Mouse (Mus musculus) left cerebral cortex, postnatal 36 days (tissue): Measurements from ENCODE around the gene Slc25a35. TPM values are rescaled to one million over a fixed set of nuclear protein-coding genes. Genes with fewer than 3 reads are reported as not detected.
"Not testable (repeated sequence)": the region's sequence is repeated elsewhere in the genome, so short reads cannot be mapped to it uniquely, and the experiment has no call there.

ENCODE experiments used
- DNase-seq, 2 experiments: peaks; one replicate each; pipeline ENCODE4 v3.0.0; 2021 to 2022; ENCODE audit warnings: low spot score in 2 of 2, mixed read lengths in 1 of 2
- intact Hi-C: fragments of 180-260 bp; cut with DNase I; formaldehyde crosslinking; loops from one replicate; pipeline ENCODE4 v1.15.1; 2025
- total RNA-seq, 2 experiments: library from RNA; stranded (reverse); gene quantifications; 2 replicates each; pipeline ENCODE4 v1.2.3; 2021

The Slc25a35 gene
- total RNA-seq, 2 experiments from 2014 or later, result 5.7 to 6.1 TPM

DNA sequence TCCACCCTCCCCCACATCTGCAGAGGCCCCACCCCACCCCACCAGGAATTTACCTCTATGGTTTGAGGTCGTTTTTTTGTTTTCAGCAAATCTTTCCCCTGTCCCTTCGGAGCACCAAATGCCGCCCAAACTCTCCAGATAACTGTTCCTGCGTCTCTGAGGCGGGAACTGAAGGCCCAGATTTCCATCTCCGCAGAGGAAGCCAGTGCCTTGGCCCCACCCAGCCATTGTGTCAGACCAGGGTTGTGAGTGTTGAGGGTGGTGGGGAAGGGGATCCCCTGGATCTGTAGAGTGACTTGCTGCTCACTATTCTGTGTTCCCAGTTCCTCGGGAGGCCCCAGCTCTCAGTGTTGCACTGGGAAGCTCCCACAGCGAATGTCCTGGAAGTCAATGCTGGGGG, 10.6 kb upstream of the Slc25a35 start, which contains the start of gene Arhgef15:
Gene Arhgef15, minus strand, starts transcription at position 173 of the 400 bp plus-strand sequence.
- intact Hi-C loops, result no loop called here
- no peak for DNase-seq

DNA sequence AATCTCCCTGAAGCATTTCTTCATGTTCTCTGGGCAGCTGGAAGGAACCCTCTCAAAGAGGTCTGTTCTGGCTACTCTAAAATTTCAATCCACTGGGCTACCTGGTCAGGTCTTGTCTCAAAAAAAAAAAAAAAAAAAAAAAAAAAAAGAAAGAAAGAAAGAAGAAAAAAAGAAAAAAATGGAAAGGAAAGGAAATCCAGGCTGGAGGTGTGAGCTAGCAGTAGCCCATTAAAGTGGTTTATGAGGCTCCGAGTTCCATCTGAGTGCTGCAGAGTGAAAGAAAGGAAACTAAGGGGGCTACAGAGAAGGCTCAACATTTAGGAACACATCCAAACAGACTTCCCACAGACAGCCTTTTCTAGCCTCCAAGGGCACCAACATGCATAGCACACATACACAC, 10.0 kb upstream of the Slc25a35 start:
- DNase-seq, result no peak
- intact Hi-C loops, result no loop called here

DNA sequence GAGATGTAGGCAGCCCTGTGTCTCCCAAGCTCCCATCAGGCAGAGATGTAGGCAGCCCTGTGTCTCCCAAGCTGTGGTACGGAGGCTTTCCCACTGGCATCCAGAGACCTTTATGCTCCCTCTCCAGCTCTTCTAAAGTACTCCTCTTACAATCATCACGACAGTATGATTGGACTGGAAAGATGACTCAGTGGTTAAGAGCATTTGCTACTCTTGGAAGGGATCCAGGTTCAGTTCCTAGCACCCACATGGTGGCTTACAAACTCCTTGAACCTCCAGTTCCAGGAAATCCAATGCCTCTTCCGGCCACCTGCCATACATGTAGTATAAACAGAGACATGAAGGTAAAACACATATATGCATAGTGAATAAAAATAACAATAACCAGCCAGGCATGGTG, 6.3 kb upstream of the Slc25a35 start:
- intact Hi-C loops, result no loop called here
- DNase-seq, result no peak

DNA sequence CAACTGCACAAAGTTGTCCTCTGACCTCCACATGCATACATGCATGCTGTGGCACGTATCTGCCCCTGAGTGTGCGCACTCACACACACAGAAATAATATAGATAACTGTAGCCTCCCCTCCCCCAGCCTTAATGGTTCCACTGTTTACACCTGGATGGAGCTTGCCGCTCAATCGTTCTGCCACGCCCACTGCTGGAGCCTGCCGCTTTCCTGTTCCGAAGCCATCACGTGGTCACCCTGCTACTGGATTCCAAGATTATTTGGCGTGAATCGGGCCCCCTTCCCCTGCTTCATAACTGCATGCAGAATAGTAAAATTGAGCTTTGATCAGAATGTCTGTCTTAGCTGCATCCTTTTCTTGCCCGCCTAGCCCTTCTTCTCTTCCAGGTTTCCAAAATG, 5.8 kb upstream of the Slc25a35 start:
- intact Hi-C loops, DNase-seq: not testable (repeated sequence)

DNA sequence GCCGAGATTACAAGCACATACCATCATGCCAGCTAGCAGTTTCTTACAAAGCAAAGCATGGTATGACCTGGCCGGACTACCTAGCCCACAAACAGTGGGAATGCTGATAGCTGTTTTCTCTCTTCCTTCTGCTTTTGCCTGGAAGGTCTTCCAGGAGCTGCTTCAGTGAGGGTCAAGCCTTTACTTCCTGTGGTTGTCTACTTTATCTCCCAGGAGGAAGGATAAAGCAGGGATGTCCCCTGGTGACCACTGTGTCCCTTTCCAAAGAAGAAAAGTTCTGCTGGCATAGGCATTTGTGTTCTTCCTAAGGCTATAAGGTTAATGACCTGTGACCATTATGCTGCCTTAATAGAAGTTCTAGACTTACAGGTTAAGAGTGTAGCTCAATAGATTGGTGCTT, 4.5 kb upstream of the Slc25a35 start:
- DNase-seq, result no peak
- intact Hi-C loops, result no loop called here

DNA sequence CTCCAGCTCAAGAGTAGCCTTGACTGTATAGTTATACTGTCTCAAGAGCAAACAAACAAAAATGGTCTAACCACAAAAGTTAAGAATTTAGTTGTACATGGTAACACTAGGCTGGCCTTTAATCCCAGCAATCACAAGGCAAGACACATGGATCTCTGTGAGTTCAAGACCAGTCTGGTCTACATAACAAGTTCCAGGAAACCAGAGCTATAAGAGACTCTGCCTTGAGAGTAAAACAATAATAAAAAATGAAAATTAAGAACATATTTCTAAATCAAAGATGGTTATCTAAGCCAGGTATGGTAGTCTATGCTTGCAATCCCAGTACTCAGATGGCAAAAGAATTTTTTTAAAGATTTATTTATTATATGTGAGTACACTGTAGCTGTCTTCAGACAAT, 2.9 kb upstream of the Slc25a35 start:
- intact Hi-C loops, result loop anchor here (5.0 kb wide), 1 partner anchor 63 kb away; the partner anchor contains the start of gene Rpl26
- no peak for DNase-seq

DNA sequence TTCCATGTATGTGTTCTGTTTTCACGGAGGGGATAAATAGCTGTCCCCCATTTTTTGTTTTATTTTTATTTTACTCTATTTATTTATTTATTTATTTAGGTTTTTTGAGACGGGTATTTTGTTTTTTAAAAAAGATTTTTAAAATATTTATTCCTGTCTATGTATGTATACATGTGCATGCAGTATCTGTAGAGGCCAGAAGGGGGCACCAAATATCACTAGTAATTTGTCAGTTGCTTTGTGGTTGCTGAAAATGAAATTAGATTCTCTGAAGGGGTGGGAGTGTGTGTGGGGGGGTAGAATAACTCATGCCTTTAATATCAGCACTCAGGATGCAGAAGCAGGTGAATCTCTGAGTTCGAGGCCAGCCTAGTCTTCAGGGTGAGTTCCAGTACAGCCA, 2.1 kb upstream of the Slc25a35 start:
- DNase-seq, result no peak
- intact Hi-C loops, result loop anchor here (5.0 kb wide), 1 partner anchor 64 kb away; the partner anchor contains the start of gene Rpl26

DNA sequence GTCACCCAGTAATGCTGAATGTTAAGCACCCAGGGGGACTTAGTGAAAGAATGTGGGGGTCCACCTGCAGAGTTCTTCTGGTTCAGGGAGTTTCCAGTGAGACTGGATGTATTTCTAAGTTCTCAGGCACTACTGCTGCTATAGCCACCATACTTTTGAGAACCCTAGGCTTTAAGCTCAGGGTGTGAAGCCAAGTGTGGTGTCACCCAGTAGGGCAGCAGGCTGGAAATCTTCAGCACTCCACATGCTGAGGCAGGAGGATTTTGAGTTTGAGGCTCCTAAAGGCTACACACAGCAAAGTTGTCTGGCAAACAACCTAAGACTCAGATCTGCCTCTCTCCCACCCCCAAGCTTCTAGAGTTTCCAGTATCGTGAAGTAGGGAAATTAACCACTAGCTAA, 1.4 kb upstream of the Slc25a35 start:
- DNase-seq, result no peak
- intact Hi-C loops, result loop anchor here (5.0 kb wide), 1 partner anchor 64 kb away; the partner anchor contains the start of gene Rpl26

DNA sequence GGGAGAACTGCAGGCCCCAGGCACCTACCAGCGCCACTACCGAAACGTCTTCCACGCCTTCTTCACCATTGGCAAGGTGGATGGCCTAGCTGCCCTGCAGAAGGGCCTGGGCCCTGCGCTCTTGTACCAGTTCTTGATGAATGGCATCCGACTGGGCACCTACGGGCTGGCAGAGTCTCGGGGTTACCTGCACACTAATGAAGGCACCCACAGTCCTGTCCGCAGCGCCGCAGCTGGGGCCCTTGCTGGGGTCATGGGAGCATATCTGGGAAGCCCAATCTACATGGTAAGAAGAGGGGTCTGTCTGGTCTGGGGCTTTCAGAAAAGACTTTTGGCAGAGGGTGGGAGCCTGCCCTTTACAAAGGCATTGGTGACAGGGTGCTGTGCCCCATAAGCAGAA, 821 bp downstream of the Slc25a35 start:
- intact Hi-C loops, result loop anchor here (5.0 kb wide), 1 partner anchor 66 kb away; the partner anchor contains the start of gene Rpl26
- no peak for DNase-seq

DNA sequence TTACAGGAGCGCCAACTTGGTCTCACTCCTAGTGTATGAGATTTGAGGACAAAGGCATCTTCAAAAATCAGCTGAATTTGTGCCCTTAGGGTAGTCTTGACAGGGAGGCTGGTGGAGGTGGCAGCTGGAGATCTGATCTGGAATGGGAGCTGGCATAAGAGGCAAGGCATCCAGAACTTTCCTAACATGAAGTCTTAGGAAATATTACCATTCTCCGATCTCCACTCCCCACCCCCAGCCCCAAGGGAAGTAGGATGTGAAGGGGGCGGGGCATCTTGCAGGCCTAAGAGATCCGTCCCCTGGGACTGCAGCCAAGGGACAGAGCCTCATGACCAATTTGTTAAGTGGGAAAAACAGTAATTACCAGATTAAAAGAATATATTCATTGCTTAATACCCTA, 2.3 kb downstream of the Slc25a35 start:
- intact Hi-C loops, result no loop called here
- DNase-seq, result no peak

DNA sequence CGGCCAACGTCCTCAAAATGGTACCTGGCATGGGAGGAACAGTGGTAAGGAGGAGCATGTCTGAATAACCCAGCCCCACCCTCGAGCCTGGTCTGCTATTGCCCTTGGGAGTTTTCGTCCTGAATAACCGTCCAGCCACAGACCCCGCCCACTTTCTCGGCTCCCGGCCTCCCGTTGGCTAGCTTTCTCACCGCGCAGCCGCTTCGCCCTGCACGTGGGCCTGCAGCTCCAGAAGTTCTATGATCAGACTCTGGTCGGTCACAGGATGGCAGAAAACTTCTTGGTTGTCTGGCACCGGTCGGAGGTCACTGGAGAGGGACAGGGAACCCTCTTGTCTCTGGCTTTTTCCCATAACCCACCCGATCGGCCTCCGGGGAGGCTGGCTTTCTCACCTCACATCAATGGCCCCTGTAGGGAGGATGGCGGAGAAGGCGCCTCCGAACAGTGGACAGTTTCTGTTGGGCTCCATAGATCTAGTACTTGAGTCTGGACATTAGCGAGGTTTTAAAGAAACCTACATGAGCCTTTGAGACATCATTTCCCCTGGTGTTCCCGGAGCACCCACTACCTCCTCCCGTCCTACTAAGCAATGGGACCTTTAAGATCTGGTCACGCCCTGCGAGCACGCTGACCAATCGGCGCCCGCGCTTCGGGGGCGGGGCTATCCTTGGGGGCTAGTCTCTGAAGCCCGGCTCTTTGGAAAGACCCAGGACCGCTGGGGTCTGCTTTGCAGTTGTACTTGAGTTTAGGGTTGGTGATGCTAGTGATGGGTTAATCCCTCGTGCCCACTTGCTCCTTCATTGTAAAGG, 5.5 kb downstream of the Slc25a35 start:
- DNase-seq, result peak; percentile 73 to 76
- intact Hi-C loops, result not testable (repeated sequence)

DNA sequence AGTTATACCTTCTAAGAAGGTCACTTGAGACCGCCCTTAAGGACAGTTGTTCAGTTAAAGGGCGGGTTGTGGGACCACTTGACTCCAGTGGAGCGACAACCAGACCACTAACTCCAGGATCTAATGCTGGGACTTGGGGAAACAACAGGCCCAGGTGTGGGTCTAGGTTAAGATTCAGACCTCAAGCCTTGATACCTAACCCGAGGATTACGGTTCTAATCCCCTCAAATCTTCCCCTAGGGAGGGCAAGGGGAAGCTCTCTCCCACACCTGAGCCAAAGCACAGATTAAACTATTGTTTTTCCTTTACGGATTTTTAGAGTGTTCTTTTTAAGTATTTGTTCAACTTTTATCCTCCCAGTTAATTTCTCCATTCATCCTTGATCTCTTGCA, 6.1 kb downstream of the Slc25a35 start:
- intact Hi-C loops, result no loop called here
- DNase-seq, result no peak

DNA sequence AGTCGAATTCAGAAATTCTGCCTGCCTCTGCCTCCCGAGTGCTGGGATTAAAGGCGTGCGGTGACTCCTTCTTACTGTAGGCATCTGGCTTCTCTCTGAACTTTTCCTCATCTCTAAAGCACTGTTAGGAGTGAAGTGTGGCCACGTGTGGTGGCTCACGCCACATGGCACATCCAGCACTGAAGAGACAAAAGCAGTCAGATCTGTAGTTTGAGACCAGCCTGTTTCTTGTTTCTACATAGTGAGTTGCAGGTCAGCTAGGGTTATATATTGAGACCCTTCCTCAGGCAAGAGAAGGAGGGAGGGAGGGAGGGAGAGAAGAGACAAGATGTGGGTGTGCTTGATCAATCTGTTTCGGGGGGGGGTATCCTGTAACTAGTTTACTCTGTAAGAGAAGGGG, 7.2 kb downstream of the Slc25a35 start, which contains the start of gene Rangrf:
Gene Rangrf, minus strand, starts transcription at position 101 of the 400 bp plus-strand sequence.
- no peak for DNase-seq
- intact Hi-C loops, result no loop called here

DNA sequence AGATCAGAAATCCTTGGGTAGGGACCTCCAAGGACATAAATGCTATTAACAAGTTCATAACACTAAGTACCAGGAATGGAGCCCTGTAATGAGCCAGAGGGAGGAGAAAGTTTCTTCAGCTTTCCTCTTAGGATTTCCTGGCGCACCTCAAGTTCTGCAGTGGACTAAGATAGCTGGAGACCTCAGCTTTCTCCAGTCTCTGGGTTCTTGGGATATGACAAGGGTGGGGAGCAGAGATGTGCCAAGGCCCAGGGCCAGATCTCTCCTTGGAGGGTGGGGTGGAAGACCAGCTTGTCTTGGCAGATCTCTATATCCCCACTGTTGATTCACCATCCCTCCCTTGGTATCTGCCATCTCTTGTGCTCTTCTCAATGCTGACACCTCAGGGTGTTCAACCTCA, 7.7 kb downstream of the Slc25a35 start:
- intact Hi-C loops, result no loop called here
- DNase-seq, result no peak

DNA sequence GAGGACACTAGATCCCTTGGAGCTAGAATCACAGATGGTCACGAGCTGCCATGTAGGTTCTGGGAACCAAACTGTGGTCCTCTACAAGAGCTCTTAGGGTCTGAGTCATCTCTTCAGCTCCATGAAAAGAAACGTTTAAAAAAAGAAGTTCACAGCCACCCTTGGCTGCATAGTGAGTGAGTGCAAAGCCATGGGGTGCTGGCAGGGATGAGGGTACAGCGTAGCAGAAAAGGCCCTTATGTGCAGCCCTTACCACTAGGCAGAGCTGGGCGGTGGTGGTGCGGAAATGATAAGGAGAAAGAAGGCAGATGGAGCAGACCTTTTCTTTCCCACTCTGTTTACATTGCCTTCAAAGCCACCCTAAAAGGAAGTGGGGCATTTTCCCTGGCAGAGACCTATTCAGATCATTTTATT, 11.4 kb downstream of the Slc25a35 start:
- DNase-seq, result peak in 1 of 2 experiments; percentile 38
- intact Hi-C loops, result no loop called here

DNA sequence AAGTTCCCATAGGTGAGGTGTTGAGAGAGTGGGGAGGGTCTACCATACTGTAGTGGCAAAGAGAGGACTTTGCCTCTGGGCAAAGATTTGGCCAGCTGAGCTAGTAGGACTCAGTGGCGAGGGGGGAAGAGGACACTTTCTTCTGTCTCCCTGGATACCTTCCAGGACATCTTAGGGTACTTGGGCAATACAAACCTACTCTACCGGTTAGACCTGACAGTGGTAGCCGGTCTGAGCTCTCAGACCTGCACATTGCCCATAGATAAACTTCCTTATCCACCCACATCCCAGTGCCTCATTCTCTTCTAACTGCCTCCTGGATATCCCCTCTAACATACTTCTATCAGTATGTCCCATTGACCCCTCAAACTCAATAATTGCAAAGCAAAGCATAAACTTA, 13.0 kb downstream of the Slc25a35 start:
- no peak for DNase-seq
- intact Hi-C loops, result no loop called here

DNA sequence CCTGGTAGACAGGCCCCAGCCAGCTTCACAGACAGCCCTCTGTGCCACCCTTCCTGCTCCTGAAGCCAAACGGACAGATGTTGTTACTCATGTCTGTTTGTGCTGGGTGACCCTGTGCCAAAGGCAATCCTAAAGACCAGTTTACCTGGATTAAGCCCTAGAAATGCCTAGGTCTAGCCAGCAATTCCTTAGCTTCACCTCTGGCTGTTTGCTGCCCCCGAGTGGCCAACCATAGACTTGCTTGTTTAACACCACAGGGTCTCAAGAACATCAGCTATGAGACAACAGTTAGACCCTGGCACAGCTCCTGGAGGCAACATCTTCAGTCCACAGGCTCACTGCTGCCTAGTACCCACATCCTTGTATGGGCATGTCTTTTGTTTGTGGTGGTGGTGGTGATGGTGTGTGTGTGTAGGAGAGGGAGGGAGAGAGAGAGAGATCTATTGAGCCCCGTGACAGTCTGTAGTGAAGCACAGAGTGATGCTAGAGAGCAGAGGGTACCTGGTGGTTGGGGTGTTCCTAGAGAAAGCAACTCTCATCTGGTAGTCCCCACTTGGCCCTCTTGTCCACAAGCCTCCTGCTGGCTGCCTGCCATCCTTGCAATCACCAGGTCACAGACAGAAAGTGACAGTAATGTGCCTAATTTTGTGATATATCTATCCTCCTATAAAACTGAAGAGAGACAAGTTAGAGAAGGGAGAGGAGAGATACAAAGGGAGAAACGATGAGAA, 14.9 kb downstream of the Slc25a35 start:
- peak; percentile 54 to 62 for DNase-seq
- intact Hi-C loops, result loop anchor here (2.0 kb wide), 1 partner anchor 78 kb away; no protein-coding TSS in a partner anchor

DNA sequence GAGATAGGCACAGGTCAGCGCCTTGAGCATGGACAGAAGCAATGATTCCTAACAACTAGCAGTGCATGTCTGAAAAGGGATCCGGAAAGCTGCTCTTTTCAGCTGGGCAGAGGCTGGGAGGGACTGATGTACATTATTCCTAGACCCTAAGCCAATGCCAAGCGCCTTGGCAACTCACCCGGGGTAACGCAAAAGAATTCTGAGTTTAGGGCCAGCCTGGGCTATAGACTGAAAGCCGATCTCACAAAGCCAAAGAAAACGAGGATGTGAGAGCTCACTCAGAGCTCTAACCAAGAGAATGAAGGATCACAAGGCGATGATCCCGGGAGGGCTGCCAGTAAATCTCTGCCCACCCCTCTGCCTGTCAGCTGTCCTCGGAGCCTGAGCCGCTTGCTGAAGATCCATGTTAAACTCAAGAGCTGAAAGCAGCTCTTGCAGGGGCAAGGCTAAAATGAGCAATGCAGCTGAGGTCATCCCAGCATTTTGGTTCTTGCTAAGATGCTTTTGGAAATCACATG, 19.5 kb downstream of the Slc25a35 start:
- intact Hi-C loops, result no loop called here
- no peak for DNase-seq

DNA sequence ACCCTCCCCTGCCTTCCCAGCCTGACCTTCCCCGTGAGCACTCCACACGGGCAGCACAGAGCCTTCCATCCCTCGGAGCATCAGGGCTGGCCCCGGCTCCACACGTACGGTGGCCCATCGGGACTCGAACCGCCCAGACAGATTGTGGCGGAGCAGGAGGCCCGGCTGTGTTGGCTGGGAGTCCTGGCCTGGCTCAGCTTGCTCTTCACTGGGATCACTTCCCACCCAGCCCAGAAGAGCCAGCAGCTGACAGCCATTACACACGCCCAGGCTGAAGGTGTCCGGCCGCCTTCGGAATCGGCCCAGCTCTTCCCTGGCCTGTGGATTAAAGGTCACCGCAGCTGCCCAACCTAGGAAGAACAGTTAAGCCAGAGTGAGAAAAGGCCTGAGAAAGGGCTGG, 20.4 kb downstream of the Slc25a35 start:
- intact Hi-C loops, result no loop called here
- no peak for DNase-seq

DNA sequence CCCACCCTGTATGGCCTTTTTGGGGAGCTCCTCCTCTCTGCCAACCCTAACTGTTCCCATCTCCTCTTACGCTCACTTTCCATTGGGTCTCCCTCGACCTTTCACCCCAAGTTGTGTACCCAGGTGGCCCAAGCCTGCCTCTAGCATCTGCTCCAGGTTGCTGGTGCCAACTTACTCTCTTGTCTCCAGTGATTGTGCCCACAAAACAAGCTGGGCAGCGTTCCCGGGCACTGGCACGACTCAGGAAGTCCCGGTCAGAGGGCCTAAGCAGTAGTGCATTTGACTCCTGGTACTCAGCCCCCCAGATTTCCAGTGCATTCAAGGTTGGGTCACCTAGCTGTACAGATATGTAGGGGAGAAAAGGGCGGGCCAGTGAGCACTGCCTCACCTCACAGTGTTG, 25.2 kb downstream of the Slc25a35 start:
- intact Hi-C loops, result no loop called here
- DNase-seq, result no peak
